Mouse (Mus musculus) G1E (cell line): Measurements from ENCODE around the gene Cdh24. TPM values are rescaled to one million over a fixed set of nuclear protein-coding genes. Genes with fewer than 3 reads are reported as not detected.

Experiments
- ATAC-seq: 2 replicates; pipeline ENCODE4 v1.8.0; 2016; ENCODE audit warnings: mild to moderate bottlenecking; ENCODE audit not compliant: insufficient number of reproducible peaks, poor library complexity, low FRiP score, severe bottlenecking; ENCODE audit errors: extremely low read depth
- DNase-seq: peaks from one replicate; pipeline ENCODE4 v3.0.0; 2012; ENCODE audit warnings: low spot score
- H3K27me3 ChIP-seq: 2 replicates; pipeline ENCODE4 v1.6.1; 2012; ENCODE audit warnings: mild to moderate bottlenecking, low read length, inconsistent platforms; ENCODE audit not compliant: insufficient read depth
- H3K36me3 ChIP-seq: replicated peaks from 2 replicates; pipeline ENCODE3; 2012; ENCODE audit warnings: mild to moderate bottlenecking, inconsistent platforms
- H3K4me1 ChIP-seq: 2 replicates; pipeline ENCODE4 v1.6.1; 2012; ENCODE audit warnings: low read depth, low read length, inconsistent platforms, mixed read lengths; ENCODE audit not compliant: insufficient read depth
- H3K4me3 ChIP-seq: 2 replicates; pipeline ENCODE4 v1.5.1; 2012; ENCODE audit warnings: low read depth, mild to moderate bottlenecking, inconsistent platforms, low read length, moderate library complexity, mixed read lengths
- H3K9me3 ChIP-seq: replicated peaks from 2 replicates; pipeline ENCODE4 v1.6.1; 2012; ENCODE audit warnings: inconsistent platforms
- CTCF ChIP-seq: IDR thresholded peaks from 2 replicates; pipeline ENCODE4 v1.5.1; 2012; ENCODE audit warnings: low read depth, low read length, inconsistent platforms, mixed read lengths
- GATA1 ChIP-seq: IDR thresholded peaks from 2 replicates; pipeline ENCODE4 v1.6.1; 2012; ENCODE audit warnings: borderline replicate concordance, low read length, inconsistent platforms, mixed read lengths
- GATA2 ChIP-seq: IDR thresholded peaks from 2 replicates; pipeline ENCODE4 v1.6.1; 2012; ENCODE audit warnings: low read depth, low read length, inconsistent platforms, borderline replicate concordance
- POLR2AphosphoS5 ChIP-seq: IDR thresholded peaks from 2 replicates; pipeline ENCODE4 v1.6.1; 2012; ENCODE audit warnings: low read depth, low read length, inconsistent platforms; ENCODE audit not compliant: insufficient replicate concordance
- TAL1 ChIP-seq: conservative IDR thresholded peaks from 2 replicates; pipeline ENCODE4 v1.6.1; 2012; ENCODE audit warnings: low read depth, low read length, inconsistent platforms, mixed read lengths
- polyA plus RNA-seq: library from polyadenylated mRNA; stranded (reverse); fragments of >175 nt; gene quantifications from 2 replicates; pipeline ENCODE4 v1.2.3, GENCODE M21; 2012
- total RNA-seq, 2 experiments: library from RNA; stranded (forward) in 1 of 2; stranded (reverse) in 1 of 2; fragments of 200-1000 nt in 1 of 2; fragments of >200 nt in 1 of 2; fragmentation: Nextera tagmentation in 1 of 2; gene quantifications; 2 replicates each; pipeline ENCODE4 v1.2.3; 2014 to 2017

The Cdh24 gene
- total and polyA plus RNA-seq, 3 experiments: 0.11 to 1.8 (median 0.68) TPM

DNA sequence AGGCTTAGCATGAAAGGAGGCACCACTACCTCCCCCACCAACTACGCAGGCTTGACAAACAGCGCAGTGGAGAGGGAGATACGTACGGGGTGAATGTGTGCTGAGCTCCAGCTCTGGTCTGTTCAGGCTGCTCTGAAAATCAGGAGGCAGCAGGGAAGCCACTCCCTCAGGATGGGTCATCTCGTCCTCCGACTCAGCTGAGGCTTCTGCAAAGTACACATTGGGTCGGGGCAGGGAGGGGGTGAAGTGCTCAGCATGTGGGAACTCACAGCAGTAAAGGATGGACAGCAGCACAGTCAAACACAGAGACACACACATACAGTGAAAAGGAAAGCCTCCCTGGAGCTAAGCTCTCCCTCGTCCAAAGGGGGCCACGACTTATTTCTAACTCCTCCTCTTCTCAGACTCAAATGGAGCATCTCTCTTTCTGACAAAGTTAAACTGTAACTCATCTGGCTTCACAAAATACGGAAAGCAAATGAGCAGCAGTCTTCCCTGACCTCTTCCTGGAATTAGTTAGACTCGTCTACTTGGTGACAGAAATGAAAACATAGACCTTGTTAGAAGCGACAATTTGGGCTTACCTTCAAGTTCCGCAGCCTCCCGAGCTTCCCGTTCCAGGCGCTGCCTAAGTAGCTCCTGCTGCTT is 37.6 kb upstream of the Cdh24 start:
- TF ChIP-seq GATA2: no peak
- TF ChIP-seq CTCF: no peak
- TF ChIP-seq POLR2AphosphoS5: no peak
- no peak for TF ChIP-seq TAL1
- no peak for TF ChIP-seq GATA1
- DNase-seq (no peak), ATAC-seq (no peak)

DNA sequence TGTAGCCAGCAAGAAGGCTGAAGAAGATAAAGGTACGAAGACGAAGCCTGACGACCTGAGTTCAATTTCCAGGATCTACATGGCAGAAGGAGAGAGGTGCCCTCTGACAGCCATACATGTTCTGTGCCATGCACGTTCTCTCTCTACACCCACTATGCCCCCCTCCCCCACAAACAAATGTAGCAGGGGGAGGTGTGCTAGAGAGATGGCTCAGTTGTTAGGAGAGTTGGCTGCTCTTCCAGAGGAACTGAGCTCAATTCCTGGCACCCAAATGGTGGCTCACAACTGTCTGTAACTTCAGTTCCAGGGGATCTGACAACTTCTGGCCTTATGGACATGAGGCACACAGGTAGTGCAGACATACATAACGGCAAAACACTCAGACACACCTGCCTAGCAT is 35.1 kb upstream of the Cdh24 start:
- DNase-seq (no peak), ATAC-seq (no peak)
- Histone ChIP-seq H3K36me3 (peaks cover 86% of the 10 kb centered on the region), H3K4me1 (peaks cover 31% of the 10 kb centered on the region), H3K9me3 (no peaks in the 10 kb centered on the region), H3K27me3 (no peaks in the 10 kb centered on the region), H3K4me3 (no peak overlapping the region)
- TF ChIP-seq TAL1 (no peak), GATA1 (no peak), GATA2 (no peak), POLR2AphosphoS5 (no peak), CTCF (no peak)

More for the DNA sequence above, 37.6 kb upstream of the Cdh24 start:
- peaks cover 40% of the 10 kb centered on the region for H3K4me1 ChIP-seq
- H3K36me3 ChIP-seq: peaks cover 86% of the 10 kb centered on the region
- no peak overlapping the region for H3K4me3 ChIP-seq
- H3K9me3 ChIP-seq: no peaks in the 10 kb centered on the region
- H3K27me3 ChIP-seq: no peaks in the 10 kb centered on the region

DNA sequence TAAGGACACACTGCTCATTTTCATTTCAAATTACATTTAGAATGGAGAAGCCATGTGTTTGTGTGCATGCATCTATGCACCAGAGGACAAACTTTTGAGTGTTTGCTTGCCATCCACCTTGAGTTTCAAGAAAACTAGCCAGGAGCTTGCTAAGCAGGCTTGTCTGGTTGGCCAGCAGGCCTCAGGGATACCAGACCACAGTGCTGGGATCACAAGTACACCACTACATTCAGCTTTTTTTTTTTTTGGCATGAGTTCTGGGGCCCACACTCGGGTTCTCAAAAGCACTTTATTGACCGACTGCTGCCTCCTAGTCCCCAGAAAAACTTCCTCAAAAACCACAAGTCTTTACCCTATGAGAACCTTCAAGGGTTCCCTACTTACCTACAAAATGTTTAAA is 33.2 kb upstream of the Cdh24 start:
- Histone ChIP-seq H3K36me3 (peaks cover 88% of the 10 kb centered on the region), H3K9me3 (no peaks in the 10 kb centered on the region), H3K4me1 (peaks cover 31% of the 10 kb centered on the region), H3K27me3 (no peaks in the 10 kb centered on the region), H3K4me3 (no peak overlapping the region)
- no peak for TF ChIP-seq GATA2
- no peak for TF ChIP-seq GATA1
- no peak for TF ChIP-seq POLR2AphosphoS5
- TF ChIP-seq CTCF: no peak
- TF ChIP-seq TAL1: no peak
- DNase-seq (no peak), ATAC-seq (no peak)

DNA sequence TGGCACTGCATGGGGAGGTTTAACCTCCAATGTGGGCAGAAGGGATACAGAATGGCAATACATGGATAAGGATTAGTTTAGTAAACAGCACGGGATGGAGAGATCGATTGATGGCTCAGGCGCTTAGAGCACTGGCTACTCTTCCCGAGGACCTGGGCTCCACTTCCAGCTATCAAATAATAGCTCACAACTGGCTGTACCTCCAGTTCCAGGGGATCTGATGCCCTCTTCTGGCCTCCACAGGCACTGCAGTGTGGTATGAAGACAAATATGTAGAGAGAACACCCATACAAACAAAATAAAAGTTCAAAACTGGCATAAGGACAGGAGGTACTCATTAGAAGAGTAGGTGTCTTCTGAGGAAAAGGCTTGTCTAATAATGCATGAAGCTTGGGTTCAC is 28.2 kb upstream of the Cdh24 start:
- no peak for ATAC-seq
- Histone ChIP-seq H3K36me3 (peaks cover 87% of the 10 kb centered on the region), H3K27me3 (no peaks in the 10 kb centered on the region), H3K9me3 (no peaks in the 10 kb centered on the region), H3K4me1 (peaks cover 10% of the 10 kb centered on the region; the same call in 1 of the 2 replicates), H3K4me3 (no peak overlapping the region)
- no peak for DNase-seq
- TF ChIP-seq GATA1 (no peak), GATA2 (no peak), CTCF (peak; percentile 54)

DNA sequence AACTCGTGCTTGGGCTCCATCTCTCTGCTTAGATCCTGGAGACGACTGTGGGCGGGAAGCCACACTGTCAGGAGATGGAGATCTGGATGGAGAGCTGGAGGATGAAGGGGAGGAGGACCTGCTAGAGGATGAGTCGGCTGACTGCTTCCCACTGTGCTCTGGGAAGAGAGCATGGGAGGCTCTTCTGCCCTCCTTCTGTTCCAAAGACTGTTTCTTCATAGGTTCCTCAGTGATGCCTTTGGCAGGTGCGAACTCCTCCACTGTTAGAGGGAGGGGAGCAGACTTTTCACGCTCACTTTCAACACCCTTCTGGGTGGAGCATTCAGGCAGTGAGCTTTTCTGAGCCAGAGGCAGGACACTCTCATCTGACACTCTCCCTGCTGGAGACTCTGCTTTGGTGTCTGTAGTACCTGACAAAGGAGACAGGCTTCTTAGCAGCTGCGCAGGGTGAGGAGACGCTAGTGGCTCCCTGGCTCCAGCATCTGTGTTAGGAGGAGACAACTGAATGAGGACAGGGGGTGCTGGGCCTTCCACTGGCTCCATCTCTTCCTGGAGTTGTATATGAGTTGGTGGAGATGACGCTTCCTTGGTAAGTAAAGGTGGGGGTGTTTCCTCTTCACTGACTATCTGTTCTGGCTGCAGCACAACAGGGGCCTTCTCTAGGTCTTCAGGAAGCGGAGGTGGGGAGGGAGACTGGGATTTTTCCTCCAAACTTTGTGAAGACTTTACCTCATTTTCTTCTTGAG is 23.5 kb upstream of the Cdh24 start:
- no peak overlapping the region for H3K4me3 ChIP-seq
- no peak for ATAC-seq
- H3K9me3 ChIP-seq: no peaks in the 10 kb centered on the region
- no peaks in the 10 kb centered on the region for H3K27me3 ChIP-seq
- no peaks in the 10 kb centered on the region for H3K4me1 ChIP-seq
- TF ChIP-seq POLR2AphosphoS5 (no peak), GATA1 (no peak), TAL1 (no peak), GATA2 (no peak), CTCF (no peak)
- H3K36me3 ChIP-seq: peaks cover 95% of the 10 kb centered on the region
- no peak for DNase-seq

DNA sequence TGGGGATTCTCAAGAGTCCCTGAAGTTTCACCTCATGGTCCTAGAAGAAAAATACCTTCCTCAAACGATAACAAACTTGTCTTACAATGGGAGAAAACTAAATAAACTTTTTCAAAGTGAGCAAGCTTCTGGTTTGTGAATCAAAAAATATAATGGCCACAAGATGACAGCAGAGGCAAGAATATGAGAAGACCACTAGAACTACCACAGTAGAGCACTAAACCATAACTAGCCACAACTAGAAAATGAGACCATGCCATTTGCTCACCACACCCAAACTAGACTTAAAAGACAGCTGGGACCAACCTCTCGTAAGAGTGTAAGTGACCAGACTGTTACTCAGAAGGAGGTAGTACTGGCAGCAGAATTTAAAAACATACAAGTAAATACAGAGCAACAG is 18.8 kb upstream of the Cdh24 start:
- TF ChIP-seq POLR2AphosphoS5 (no peak), CTCF (0 out of 2 replicates have a peak, but pooled peaks have one; percentile 9), GATA1 (no peak)
- ATAC-seq: no peak
- H3K9me3 ChIP-seq: no peaks in the 10 kb centered on the region
- no peaks in the 10 kb centered on the region for H3K27me3 ChIP-seq
- H3K36me3 ChIP-seq: peaks cover 95% of the 10 kb centered on the region
- no peak overlapping the region for H3K4me3 ChIP-seq
- no peak for DNase-seq
- H3K4me1 ChIP-seq: 0 out of 2 replicates have a peak, but pooled peaks cover 2% of the 10 kb centered on the region
